Mouse (Mus musculus): ENCODE results near the gene Ctcf.

Gene Ctcf

DNA sequence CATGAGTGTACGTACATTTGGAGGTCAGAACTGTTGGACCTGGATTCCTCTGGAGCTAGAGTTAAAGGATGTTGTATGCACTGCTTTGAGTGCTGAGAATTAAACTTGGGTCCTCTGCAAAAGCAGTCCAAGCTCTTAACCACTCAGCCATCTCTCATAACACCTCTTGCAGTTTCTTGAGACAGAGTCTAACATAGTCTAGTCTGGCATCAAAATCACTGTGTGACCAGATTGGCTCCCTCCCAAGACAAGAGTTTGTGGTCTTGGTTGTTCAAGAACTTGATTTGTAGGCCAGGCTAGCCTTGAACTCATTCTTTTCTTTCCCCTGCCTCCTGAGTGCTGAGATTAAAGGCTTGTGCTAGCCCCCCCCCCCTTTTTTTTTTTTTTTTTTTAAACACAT, 12.6 kb downstream of the Ctcf start:
- no peak for DNase-seq (ENCODE audit: low read depth, low spot score)

DNA sequence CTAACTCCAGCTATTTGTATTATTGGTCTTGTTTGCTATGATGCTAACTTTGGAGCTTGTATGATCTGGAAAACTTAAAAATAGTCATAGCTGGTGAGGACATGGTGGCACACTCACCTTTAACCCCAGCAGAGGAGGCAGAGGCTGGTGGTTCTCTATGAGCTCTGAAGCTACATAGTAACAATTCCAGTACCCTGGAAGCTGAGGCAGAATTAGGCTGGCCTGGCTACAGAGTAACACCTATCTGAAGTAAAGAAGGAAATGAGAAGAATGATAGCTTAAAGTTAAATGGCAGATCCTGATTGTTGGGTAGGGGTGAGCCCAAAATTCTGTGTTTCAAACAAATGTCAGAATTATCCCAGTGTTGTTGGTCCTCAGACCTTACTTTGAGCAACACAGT, 21.3 kb downstream of the Ctcf start:
- no peak for DNase-seq (ENCODE audit: low read depth, low spot score)

- no peak for DNase-seq (ENCODE audit: low read depth, low spot score)
These were observed 24.8 kb downstream of the Ctcf start for GRCm38 (mm10) chr8:105661167-105661566.

- no peak for DNase-seq (ENCODE audit: low read depth, low spot score)
These were observed 41.5 kb downstream of the Ctcf start for GRCm38 (mm10) chr8:105677891-105678290.

DNA sequence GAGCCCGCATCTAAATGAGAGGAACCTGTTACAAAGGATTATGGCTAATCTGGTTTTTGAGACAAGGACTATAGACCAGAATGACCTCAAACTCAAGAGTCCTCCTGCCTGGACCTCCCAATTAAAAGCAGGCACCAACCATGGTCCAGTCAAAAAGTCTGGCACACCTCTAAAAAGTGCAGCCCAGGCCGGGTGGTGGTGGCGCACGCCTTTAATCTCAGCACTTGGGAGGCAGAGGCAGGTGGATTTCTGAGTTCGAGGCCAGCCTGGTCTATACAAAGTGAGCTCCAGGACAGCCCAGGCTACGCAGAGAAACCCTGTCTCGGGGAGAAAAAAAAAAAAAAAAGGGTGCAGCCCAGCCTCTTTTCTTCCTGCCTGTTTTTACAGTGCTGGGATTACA, 49.0 kb downstream of the Ctcf start:
- no peak for DNase-seq (ENCODE audit: low read depth, low spot score)

- DNase-seq (ENCODE audit: low read depth, low spot score): no peak
These were observed 49.5 kb downstream of the Ctcf start, which contains the start of gene Carmil2 for GRCm38 (mm10) chr8:105685796-105686308. TSS of gene Carmil2 (plus strand) at chr8:105686274.

GRCm38 (mm10) chr8:105686551-105686950, 50.2 kb downstream of the Ctcf start:
- no peak for DNase-seq (ENCODE audit: low read depth, low spot score)

DNA sequence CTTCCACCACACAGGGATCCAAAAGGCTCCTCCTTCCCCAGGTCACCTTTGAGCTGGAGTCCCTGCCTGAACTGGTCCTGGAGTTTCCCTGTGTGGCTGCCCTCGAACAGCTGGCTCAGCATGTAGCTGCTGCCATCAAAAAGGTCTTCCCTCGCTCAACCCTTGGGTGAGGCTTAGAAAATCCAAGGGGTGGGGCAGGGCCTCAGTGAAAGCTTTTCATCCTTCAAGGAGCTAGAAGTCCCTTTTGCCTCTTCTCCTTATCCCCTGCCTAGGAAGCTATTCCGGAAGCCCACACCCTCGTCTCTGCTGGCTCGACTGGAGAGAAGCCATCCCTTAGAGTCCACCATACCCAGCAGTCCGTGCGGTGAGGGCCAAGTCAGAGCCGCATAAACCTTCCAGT, 51.1 kb downstream of the Ctcf start:
- no peak for DNase-seq (ENCODE audit: low read depth, low spot score)

DNA sequence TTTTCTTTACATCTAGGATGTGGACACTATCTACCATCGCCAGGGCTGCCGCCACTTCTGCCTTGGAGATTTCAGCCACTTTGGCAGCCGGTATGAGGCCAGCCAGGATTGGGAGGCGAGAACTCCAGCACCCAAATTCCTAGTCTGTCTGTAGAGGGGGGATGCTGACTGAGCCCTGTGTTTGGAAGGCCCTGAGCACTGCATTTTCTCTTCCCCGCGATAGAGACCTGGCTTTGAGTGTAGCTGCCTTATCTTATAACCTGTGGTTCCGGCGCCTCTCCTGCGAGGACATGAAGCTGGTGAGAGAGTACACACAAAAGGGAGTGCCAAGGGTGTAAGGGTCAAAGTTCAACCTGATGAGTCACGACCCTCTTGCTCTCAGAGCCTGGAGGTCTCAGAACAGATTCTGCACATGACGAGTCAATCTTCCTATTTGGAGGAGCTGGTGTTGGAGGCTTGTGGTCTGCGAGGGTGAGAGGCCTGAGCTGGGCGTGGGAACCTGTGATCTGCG, 51.9 kb downstream of the Ctcf start:
- DNase-seq (ENCODE audit: low read depth, low spot score): no peak

- DNase-seq (ENCODE audit: low read depth, low spot score): no peak
These were observed 53.1 kb downstream of the Ctcf start for GRCm38 (mm10) chr8:105689256-105689982.

DNA sequence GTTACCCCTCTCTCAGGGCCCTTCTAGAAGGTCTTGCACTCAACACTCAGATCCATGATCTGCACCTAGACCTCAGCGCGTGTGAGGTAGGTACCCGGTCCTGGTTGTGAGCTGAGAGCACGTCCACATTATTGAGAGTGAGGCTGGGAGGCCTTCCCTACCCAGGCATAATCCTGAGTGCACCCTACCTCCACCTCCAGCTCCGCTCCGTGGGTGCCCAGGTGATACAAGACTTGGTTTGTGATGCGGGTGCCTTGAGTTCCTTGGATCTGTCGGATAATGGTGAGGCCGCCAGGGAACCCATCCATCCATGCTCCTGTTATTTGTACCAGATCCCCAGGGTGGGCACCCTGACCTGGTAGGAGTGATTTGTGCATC, 53.6 kb downstream of the Ctcf start:
- DNase-seq (ENCODE audit: low read depth, low spot score): no peak

- DNase-seq (ENCODE audit: low read depth, low spot score): no peak
These were observed 54.6 kb downstream of the Ctcf start for GRCm38 (mm10) chr8:105690978-105691377.

GRCm38 (mm10) chr8:105692449-105693182, 56.2 kb downstream of the Ctcf start:
- DNase-seq (ENCODE audit: low read depth, low spot score): no peak

GRCm38 (mm10) chr8:105693648-105694047, 57.3 kb downstream of the Ctcf start:
- DNase-seq (ENCODE audit: low read depth, low spot score): no peak

DNA sequence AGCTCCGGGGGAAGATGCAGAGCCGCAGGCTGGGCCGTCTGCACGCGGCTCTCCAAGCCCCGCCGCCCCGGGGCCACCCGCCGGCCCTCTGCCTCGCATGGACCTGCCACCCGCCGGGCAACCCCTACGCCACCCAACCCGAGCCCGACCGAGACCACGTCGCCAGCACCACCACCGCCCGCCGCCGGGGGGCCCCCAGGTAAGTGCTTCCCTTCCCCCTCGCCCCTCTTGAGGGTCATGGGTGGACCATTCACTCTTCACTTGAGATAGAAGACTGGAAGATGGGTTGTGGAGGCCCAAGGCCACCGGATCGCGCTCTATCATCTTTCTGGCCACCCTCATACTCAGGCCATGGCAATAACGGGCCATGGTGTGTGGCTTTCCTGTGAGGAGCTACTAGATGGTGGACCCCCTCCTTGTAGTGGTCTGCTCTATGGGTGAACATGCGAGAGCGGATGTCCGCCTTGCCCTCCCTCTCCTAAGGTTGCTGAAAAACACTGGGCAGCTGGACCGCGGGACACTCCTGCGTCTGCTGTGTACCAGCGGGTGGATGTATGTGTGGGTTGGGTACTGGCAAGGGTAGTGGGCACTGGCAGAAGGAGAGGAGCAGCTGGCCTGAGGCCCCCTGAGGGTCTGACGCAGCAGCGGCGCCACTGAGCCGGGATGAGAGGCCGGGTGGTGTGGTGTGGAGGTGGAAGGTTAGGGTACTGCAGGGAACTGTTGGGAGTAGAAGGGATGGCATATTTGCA, 57.9 kb downstream of the Ctcf start:
- DNase-seq (ENCODE audit: low read depth, low spot score): no peak

DNA sequence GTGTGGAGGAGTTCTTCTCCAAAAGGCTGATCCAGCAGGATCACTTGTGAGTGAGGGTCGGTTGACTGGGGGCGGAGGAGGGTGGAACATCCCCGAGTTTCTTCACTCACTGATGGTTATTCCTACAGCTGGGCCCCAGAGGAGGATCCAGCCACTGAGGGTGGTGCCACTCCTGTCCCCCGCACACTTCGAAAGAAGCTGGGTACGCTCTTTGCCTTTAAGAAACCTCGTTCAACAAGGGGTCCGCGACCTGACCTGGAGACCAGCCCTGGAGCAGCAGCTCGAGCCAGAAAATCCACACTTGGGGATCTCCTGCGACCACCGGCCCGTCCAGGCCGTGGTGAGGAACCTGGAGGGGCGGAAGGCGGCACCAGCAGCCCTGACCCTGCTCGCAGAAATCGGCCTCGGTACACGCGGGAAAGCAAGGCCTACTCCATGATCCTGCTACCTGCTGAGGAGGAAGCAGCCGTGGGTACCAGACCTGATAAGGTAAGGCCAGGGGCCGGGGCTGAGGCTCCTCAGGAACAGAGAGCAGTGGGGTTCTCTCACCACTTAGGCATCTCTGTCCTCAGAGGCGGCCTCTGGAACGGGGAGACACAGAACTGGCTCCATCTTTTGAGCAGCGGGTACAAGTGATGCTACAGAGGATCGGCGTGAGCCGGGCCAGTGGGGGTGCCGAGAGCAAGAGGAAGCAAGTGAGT, 58.9 kb downstream of the Ctcf start:
- DNase-seq (ENCODE audit: low read depth, low spot score): no peak

GRCm38 (mm10) chr8:105697196-105697780, 60.9 kb downstream of the Ctcf start:
- no peak for DNase-seq (ENCODE audit: low read depth, low spot score)

DNA sequence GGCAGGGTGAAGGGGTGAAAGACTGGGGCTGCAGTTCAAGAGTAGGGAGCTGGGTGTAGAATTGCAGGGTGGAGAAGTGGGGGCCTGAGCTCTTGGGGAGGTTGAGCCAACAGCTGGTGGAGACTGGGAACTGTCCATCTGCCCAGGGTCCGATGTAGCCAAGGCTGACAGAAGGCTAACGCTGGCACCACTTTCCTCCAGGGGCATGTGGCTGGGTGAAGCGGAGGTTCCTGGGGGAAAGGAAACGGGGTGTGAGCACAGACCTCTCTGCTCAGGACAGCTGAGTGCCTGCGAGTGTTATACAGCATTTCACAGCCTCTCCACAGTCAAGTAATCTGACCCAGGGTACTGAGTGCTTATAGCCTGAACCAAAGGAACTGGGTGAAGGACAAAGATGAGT, 62.4 kb downstream of the Ctcf start:
- DNase-seq (ENCODE audit: low read depth, low spot score): no peak

DNA sequence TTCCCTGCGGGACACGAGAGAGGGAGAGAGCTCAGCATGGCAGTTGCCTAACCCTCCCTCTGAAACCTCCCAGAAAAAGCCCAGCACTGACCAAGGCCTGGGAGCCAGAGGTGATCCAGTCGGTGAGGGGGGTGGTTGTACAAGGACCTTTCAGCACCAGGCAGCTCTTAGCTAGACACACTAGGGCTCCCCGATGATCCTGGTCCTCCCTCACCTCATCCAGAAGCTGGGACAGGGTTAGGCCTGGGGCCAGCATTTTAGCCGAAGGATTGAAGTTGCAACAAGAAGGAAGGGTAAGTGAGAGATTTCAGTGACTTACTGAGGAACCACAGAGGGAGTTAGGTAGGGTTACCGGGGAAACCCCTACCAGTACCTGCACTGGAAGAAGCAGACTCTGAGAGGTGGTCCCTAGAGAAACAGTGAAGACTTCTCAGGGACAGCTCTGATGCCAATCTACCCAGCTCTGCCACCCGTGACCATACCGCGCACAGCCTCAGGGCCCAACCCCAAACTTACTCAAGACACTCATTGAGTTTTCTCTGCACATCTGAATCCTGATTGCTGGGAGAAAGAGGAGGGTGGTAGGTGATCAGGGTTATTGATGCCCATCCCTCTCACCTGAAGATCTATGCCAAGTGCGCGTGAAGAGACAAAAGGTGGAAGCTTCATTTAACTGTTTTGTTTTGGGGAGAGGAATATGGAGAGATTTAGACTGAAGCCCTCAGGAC, 63.3 kb downstream of the Ctcf start:
- no peak for DNase-seq (ENCODE audit: low read depth, low spot score)

DNA sequence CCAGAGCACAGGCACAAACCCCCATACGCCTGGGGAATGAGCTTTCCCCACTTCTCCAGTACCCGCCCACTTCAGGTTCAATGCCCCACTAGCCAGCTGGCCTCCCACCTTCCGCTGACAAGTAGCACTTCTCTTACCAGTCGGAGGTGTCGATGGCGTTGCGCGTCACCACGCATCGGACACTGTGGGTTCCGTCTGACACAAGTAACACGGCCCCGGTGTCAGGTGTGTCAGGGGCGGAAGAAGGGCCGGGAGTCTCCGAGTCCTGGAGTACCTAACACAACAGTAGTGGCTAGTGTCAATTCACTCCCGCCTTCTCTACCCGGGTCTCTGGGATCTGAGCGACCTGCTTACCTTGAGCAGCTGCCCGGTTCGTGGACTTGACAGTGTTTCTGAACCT, 64.2 kb downstream of the Ctcf start:
- peak; percentile 52 for DNase-seq (ENCODE audit: low read depth, low spot score)
